Mouse (Mus musculus): Measurements from ENCODE around the gene Abhd14b.
A peak's percentile ranks its signal among the peaks of the same experiment; 100 is the strongest.
"Not testable (repeated sequence)": the region's sequence is repeated elsewhere in the genome, so short reads cannot be mapped to it uniquely, and the experiment has no call there.

The Abhd14b gene

GRCm38 (mm10) chr9:106476002-106476923 is 29.0 kb downstream of the Abhd14b start:
- DNase-seq (ENCODE audit: low read depth, low spot score) = peak; percentile 72

- peak; percentile 100 for DNase-seq (ENCODE audit: low read depth, low spot score)
Observed at GRCm38 (mm10) chr9:106476924-106477484, 29.7 kb downstream of the Abhd14b start, which contains the start of gene Parp3. Gene Parp3 (minus strand): TSS chr9:106476949.

GRCm38 (mm10) chr9:106477649-106478048 is 30.4 kb downstream of the Abhd14b start:
- no peak for DNase-seq (ENCODE audit: low read depth, low spot score)

GRCm38 (mm10) chr9:106478101-106478500 is 30.8 kb downstream of the Abhd14b start:
- DNase-seq (ENCODE audit: low read depth, low spot score) = no peak

GRCm38 (mm10) chr9:106480541-106480940 is 33.3 kb downstream of the Abhd14b start:
- DNase-seq (ENCODE audit: low read depth, low spot score) = no peak

GRCm38 (mm10) chr9:106481075-106481474 is 33.8 kb downstream of the Abhd14b start:
- no peak for DNase-seq (ENCODE audit: low read depth, low spot score)

GRCm38 (mm10) chr9:106481676-106482075 is 34.4 kb downstream of the Abhd14b start:
- DNase-seq (ENCODE audit: low read depth, low spot score) = no peak

GRCm38 (mm10) chr9:106482578-106483115 is 35.4 kb downstream of the Abhd14b start:
- no peak for DNase-seq (ENCODE audit: low read depth, low spot score)

- DNase-seq (ENCODE audit: low read depth, low spot score) = no peak
Observed at GRCm38 (mm10) chr9:106483136-106483535, 35.9 kb downstream of the Abhd14b start.

GRCm38 (mm10) chr9:106483606-106484005 is 36.3 kb downstream of the Abhd14b start:
- no peak for DNase-seq (ENCODE audit: low read depth, low spot score)

- peak; percentile 40 for DNase-seq (ENCODE audit: low read depth, low spot score)
Observed at GRCm38 (mm10) chr9:106485076-106485475, 37.8 kb downstream of the Abhd14b start.

GRCm38 (mm10) chr9:106487602-106488001 is 40.3 kb downstream of the Abhd14b start:
- not testable (repeated sequence) for DNase-seq (ENCODE audit: low read depth, low spot score)

- no peak for DNase-seq (ENCODE audit: low read depth, low spot score)
Observed at GRCm38 (mm10) chr9:106499667-106500066, 52.4 kb downstream of the Abhd14b start, which contains the start of gene Iqcf1. Gene Iqcf1 (plus strand): TSS chr9:106499967.

- no peak for DNase-seq (ENCODE audit: low read depth, low spot score)
Observed at GRCm38 (mm10) chr9:106501846-106502245, 54.6 kb downstream of the Abhd14b start.
